Mouse (Mus musculus) kidney, adult 2 months (tissue): ENCODE data around the gene Tmod2.

Source experiments
- CTCF ChIP-seq: fragments of 200-500 bp; conservative IDR thresholded peaks from 2 replicates; pipeline ENCODE4 v1.5.1; 2011; ENCODE audit warnings: low read depth, mild to moderate bottlenecking, control low read depth, low read length, moderate library complexity, mixed read lengths; ENCODE audit not compliant: insufficient read depth, insufficient read length
- POLR2A ChIP-seq: fragments of 200-500 bp; IDR thresholded peaks from one replicate; pipeline ENCODE4 v1.6.1; 2011; ENCODE audit warnings: low read depth, low read length, control low read depth

DNA sequence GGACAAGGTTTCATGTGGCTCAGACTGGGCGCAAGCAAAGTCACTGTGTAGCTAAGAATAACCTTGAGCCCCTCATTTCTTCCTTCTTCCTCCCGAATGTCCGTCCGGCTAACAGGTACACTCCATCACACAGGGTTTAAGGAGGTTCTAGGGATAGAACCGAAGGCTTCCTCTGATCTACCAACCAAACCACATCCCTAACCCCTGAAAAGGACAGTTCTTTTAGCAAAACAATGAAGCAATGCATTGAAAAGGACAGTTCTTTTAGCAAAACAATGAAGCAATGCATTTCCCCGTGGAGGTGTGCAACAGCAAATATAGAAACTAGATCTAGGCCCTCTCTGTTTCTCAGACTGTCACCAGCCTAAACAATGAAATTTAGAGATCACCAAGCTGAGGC, 46.2 kb downstream of the Tmod2 start:
- no peak for TF ChIP-seq CTCF
- no peak for TF ChIP-seq POLR2A
